Mouse (Mus musculus): Measurements from ENCODE around the gene Zmynd15.

DNA sequence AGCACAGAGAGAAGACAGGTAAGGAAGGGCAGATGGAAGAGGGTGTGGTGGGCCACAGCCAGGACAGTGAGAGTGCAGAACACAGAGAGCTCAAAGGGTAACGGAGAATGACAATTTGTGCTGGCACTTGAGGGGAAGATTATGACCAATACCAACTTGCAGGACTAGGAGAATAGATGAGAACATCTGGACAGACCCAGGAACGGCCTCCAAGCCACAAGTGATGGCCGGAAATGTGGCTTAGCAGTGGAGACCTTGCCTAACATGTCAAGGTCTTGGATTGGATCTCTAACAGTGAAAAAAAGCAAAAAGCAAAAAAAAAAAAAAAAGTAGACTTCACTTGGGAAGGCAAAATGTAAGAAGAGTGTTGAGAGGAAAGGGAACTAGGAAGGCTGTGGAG, 10.5 kb downstream of the Zmynd15 start:
- no peak for TF ChIP-seq CTCF (IDR thresholded peaks at IDR 0.05; ENCODE audit: borderline replicate concordance, control insufficient read depth, extremely low read depth, insufficient read depth, low read length, poor library complexity)
- TF ChIP-seq POLR2A (IDR thresholded peaks at IDR 0.05; ENCODE audit: control insufficient read depth, extremely low read depth, insufficient read depth, low read length, poor library complexity), result no peak
